Mouse (Mus musculus): Measurements from ENCODE around the gene Sptlc2.

DNA sequence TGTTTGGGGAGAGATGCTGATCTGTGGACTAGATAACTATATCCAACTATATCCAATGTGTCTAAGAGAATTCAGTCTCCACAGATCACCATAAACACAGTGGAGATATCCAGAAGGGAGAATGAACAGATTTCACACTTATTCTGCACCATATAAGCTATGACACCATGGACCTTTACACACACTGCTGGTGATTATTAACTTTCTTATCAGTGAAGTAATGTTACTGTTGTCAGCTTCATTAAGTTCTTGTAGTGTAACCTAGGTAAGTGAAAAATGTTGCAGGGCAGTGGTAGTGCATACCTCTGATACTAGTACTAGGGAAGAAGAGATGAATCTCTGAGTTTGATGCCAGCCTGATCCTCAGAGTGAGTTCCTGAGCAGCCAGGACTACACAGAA, 20.1 kb downstream of the Sptlc2 start:
- TF ChIP-seq CTCF (IDR thresholded peaks at IDR 0.05; ENCODE audit: extremely low read depth, insufficient read depth, low read length) (no peak), POLR2A (IDR thresholded peaks at IDR 0.05; ENCODE audit: extremely low read depth, insufficient read depth, low read length) (no peak)

Measured in cortical plate, adult 2 months (tissue).